16 mouse cellular contexts compared by ENCODE assay signal in the genomic region with DNA sequence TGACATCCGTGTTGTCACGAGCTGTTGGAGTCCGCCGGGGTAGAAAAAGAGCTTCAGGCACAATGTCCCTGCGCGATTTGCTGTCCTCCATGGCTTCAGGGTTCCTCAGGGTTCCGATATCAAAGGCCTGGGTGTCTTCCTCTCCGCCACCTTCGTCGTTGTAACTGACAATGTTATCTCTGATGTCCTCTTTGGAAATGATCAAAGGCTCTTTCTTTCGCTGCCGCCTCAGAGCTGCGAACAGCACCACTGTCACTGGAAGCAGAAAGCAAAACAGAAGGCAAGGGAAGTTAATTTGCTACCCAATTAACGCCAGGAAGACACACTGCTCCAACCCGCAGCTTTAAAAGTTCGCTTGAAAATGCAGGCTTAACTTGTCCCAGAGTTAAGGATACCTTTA.
DNase-seq lines count a peak whose midpoint lies in the region; ATAC-seq and TF ChIP-seq lines count a peak whose summit lies in the region.
"Had no signal": no experiment of that assay in that cellular context is flagged by ENCODE, and none has a peak within 500 bp of the region (broad histone marks: within the 10 kb centered on the region; RNA-seq: fewer than 3 reads in every experiment).

No protein-coding gene starts in this region.

- no peak overlapping the region for H3K9ac ChIP-seq in heart, embryonic 11.5 days (ENCODE audit: low read depth, low read length)
- no peak overlapping the region for H3K9ac ChIP-seq in kidney, embryonic 15.5 days
- H3K9ac ChIP-seq in midbrain, embryonic 16.5 days (ENCODE audit: low read depth, low read length), result no peak overlapping the region
- no peak overlapping the region for H3K9ac ChIP-seq in midbrain, postnatal 0 days (replicated peaks; ENCODE audit: low read length, poor library complexity, severe bottlenecking)
- H3K9ac ChIP-seq: embryonic facial prominence, embryonic 13.5 days; hindbrain, embryonic 13.5 days; liver, embryonic 12.5 days had no signal

- no peak for ATAC-seq in heart, embryonic 11.5 days (replicated peaks; ENCODE audit: insufficient number of reproducible peaks, low FRiP score, low TSS enrichment)
- no peak for ATAC-seq in kidney, embryonic 15.5 days (replicated peaks; ENCODE audit: low FRiP score)
- ATAC-seq in midbrain, embryonic 16.5 days, result peak; percentile 32; the same call in 1 of the 2 replicates
- no peak for ATAC-seq in midbrain, postnatal 0 days (ENCODE audit: low FRiP score)
- ATAC-seq: liver, embryonic 12.5 days had no signal

- H3K36me3 ChIP-seq in heart, embryonic 11.5 days (ENCODE audit: control insufficient read depth, insufficient read depth, low read length), result no peaks in the 10 kb centered on the region
- peaks cover 6% of the 10 kb centered on the region; the same call in 1 of the 2 replicates for H3K36me3 ChIP-seq in kidney, embryonic 15.5 days
- H3K36me3 ChIP-seq in midbrain, embryonic 16.5 days (ENCODE audit: control insufficient read depth, insufficient read depth, low read length), result peaks cover 5% of the 10 kb centered on the region
- H3K36me3 ChIP-seq in midbrain, postnatal 0 days (ENCODE audit: insufficient read depth, low read length), result no peaks in the 10 kb centered on the region
- H3K36me3 ChIP-seq: liver, embryonic 12.5 days had no signal

- TF ChIP-seq CTCF in midbrain, postnatal 0 days (IDR thresholded peaks at IDR 0.05), result no peak

- 12% methylated on average over 16 of the region's 16 CpGs for WGBS in heart, embryonic 11.5 days (ENCODE audit: insufficient replicate concordance)
- WGBS in kidney, embryonic 15.5 days, result 23% methylated on average over 16 of the region's 16 CpGs
- WGBS in midbrain, embryonic 16.5 days, result 64% methylated on average over 16 of the region's 16 CpGs
- WGBS in midbrain, postnatal 0 days, result 62% methylated on average over 16 of the region's 16 CpGs

- H3K4me1 ChIP-seq in heart, embryonic 11.5 days (ENCODE audit: control insufficient read depth, insufficient read depth, low read length), result no peaks in the 10 kb centered on the region
- H3K4me1 ChIP-seq in kidney, embryonic 15.5 days, result peaks cover 2% of the 10 kb centered on the region; the same call in 1 of the 2 replicates
- H3K4me1 ChIP-seq in midbrain, embryonic 16.5 days (ENCODE audit: control insufficient read depth, insufficient read depth, low read length), result no peaks in the 10 kb centered on the region
- H3K4me1 ChIP-seq in midbrain, postnatal 0 days (ENCODE audit: insufficient read depth, low read length), result no peaks in the 10 kb centered on the region
- H3K4me1 ChIP-seq: embryonic facial prominence, embryonic 13.5 days; hindbrain, embryonic 13.5 days; liver, embryonic 12.5 days had no signal

- no peak for DNase-seq in heart, adult 18-20 months
- no peak for DNase-seq in kidney, postnatal 14 days
- DNase-seq in midbrain, postnatal 0 days (ENCODE audit: low spot score), result no peak
- no peak for DNase-seq in neural tube, embryonic 10.5 days (ENCODE audit: extremely low spot score, low spot score)
- DNase-seq: adrenal gland, postnatal 25 days; cerebellum, adult 8-10 months; kidney, postnatal 36 days; layer of hippocampus, adult 9-11 months; lung, postnatal 10 days had no signal

- H3K9me3 ChIP-seq in heart, embryonic 11.5 days (replicated peaks; ENCODE audit: control insufficient read depth, low read length), result no peaks in the 10 kb centered on the region
- no peaks in the 10 kb centered on the region for H3K9me3 ChIP-seq in kidney, embryonic 15.5 days (replicated peaks)
- H3K9me3 ChIP-seq in midbrain, embryonic 16.5 days (replicated peaks; ENCODE audit: control insufficient read depth, low read length, poor library complexity, severe bottlenecking), result no peaks in the 10 kb centered on the region
- H3K9me3 ChIP-seq in midbrain, postnatal 0 days (ENCODE audit: low read length), result no peaks in the 10 kb centered on the region
- H3K9me3 ChIP-seq: embryonic facial prominence, embryonic 13.5 days; hindbrain, embryonic 13.5 days; liver, embryonic 12.5 days had no signal

- no peak overlapping the region for H3K27ac ChIP-seq in heart, embryonic 11.5 days (ENCODE audit: low read depth, low read length)
- no peak overlapping the region for H3K27ac ChIP-seq in kidney, embryonic 15.5 days
- no peak overlapping the region for H3K27ac ChIP-seq in midbrain, embryonic 16.5 days (ENCODE audit: low read length)
- H3K27ac ChIP-seq in midbrain, postnatal 0 days (ENCODE audit: low read depth, low read length), result no peak overlapping the region
- H3K27ac ChIP-seq: embryonic facial prominence, embryonic 13.5 days; hindbrain, embryonic 13.5 days; liver, embryonic 12.5 days had no signal

- no peaks in the 10 kb centered on the region for H3K27me3 ChIP-seq in heart, embryonic 11.5 days (ENCODE audit: control insufficient read depth, insufficient read depth, low read length)
- H3K27me3 ChIP-seq in kidney, embryonic 15.5 days, result no peaks in the 10 kb centered on the region
- H3K27me3 ChIP-seq in midbrain, embryonic 16.5 days (ENCODE audit: control insufficient read depth, insufficient read depth, low read depth, low read length), result no peaks in the 10 kb centered on the region
- H3K27me3 ChIP-seq in midbrain, postnatal 0 days (ENCODE audit: insufficient read depth, low read length), result no peaks in the 10 kb centered on the region
- H3K27me3 ChIP-seq: embryonic facial prominence, embryonic 13.5 days; hindbrain, embryonic 13.5 days; liver, embryonic 12.5 days had no signal

- H3K4me2 ChIP-seq in heart, embryonic 11.5 days, result peak overlapping the region; percentile 44
- peak overlapping the region; percentile 37 for H3K4me2 ChIP-seq in kidney, embryonic 15.5 days
- no peak overlapping the region for H3K4me2 ChIP-seq in midbrain, embryonic 16.5 days (ENCODE audit: low read length)
- H3K4me2 ChIP-seq in midbrain, postnatal 0 days (ENCODE audit: low read depth, low read length, poor library complexity, severe bottlenecking), result no peak overlapping the region
- H3K4me2 ChIP-seq: embryonic facial prominence, embryonic 13.5 days; hindbrain, embryonic 13.5 days; liver, embryonic 12.5 days had no signal

- no peak overlapping the region; the same call in 1 of the 2 replicates for H3K4me3 ChIP-seq in heart, embryonic 11.5 days (ENCODE audit: low read depth, low read length)
- no peak overlapping the region for H3K4me3 ChIP-seq in kidney, embryonic 15.5 days (replicated peaks)
- no peak overlapping the region for H3K4me3 ChIP-seq in midbrain, embryonic 16.5 days (ENCODE audit: low read depth, low read length)
- no peak overlapping the region for H3K4me3 ChIP-seq in midbrain, postnatal 0 days (ENCODE audit: low read depth, low read length)
- H3K4me3 ChIP-seq: embryonic facial prominence, embryonic 13.5 days; hindbrain, embryonic 13.5 days; liver, embryonic 12.5 days; myocyte had no signal

Comparison
In these comparisons a context has a peak if more than half of its experiments do, and no peak if none do; other contexts are left out.
1. H3K4me2 ChIP-seq: peak in heart, embryonic 11.5 days (single experiment) and kidney, embryonic 15.5 days (single experiment); none in midbrain, embryonic 16.5 days (single experiment) and midbrain, postnatal 0 days (single experiment).